26 mouse cellular contexts compared by ENCODE assay signal in genomic region chr3:126383276-126383675, GRCm38 (mm10). TPM values are rescaled to one million over a fixed set of nuclear protein-coding genes. Genes with fewer than 3 reads are reported as not detected.
A peak's percentile ranks its signal among the peaks of the same experiment; 100 is the strongest.
DNase-seq lines count a peak whose midpoint lies in the region; ATAC-seq and TF ChIP-seq lines count a peak whose summit lies in the region.
"Had no signal": no experiment of that assay in that cellular context is flagged by ENCODE, and none has a peak within 500 bp of the region (broad histone marks: within the 10 kb centered on the region; RNA-seq: fewer than 3 reads in every experiment).

No protein-coding gene starts in this region.

- H3K4me2 ChIP-seq in forebrain, embryonic 13.5 days: no peak overlapping the region
- H3K4me2 ChIP-seq in lung, embryonic 14.5 days: no peak overlapping the region
- H3K4me2 ChIP-seq in lung, postnatal 0 days (replicated peaks; ENCODE audit: low read depth, low read length): no peak overlapping the region
- H3K4me2 ChIP-seq: embryonic facial prominence, embryonic 12.5 days; forebrain, embryonic 12.5 days; heart, embryonic 13.5 days; hindbrain, embryonic 15.5 days; kidney, embryonic 15.5 days; liver, embryonic 15.5 days; midbrain, embryonic 11.5 days; neural tube, embryonic 12.5 days had no signal

- H3K36me3 ChIP-seq in forebrain, embryonic 13.5 days (ENCODE audit: poor library complexity, severe bottlenecking): no peaks in the 10 kb centered on the region
- no peaks in the 10 kb centered on the region for H3K36me3 ChIP-seq in forebrain, embryonic 10.5 days (replicated peaks)
- H3K36me3 ChIP-seq in lung, embryonic 14.5 days (ENCODE audit: insufficient read depth): no peaks in the 10 kb centered on the region
- H3K36me3 ChIP-seq in lung, postnatal 0 days (ENCODE audit: insufficient read depth, low read length): no peaks in the 10 kb centered on the region
- H3K36me3 ChIP-seq: embryonic facial prominence, embryonic 12.5 days; forebrain, embryonic 12.5 days; heart, embryonic 13.5 days; hindbrain, embryonic 15.5 days; kidney, embryonic 15.5 days; liver, embryonic 15.5 days; neural tube, embryonic 12.5 days had no signal

- H3K27ac ChIP-seq in forebrain, embryonic 13.5 days: no peak overlapping the region
- no peak overlapping the region for H3K27ac ChIP-seq in forebrain, embryonic 10.5 days
- no peak overlapping the region for H3K27ac ChIP-seq in lung, embryonic 14.5 days (ENCODE audit: low read depth)
- no peak overlapping the region for H3K27ac ChIP-seq in lung, postnatal 0 days (ENCODE audit: low read length)
- H3K27ac ChIP-seq: embryonic facial prominence, embryonic 12.5 days; forebrain, embryonic 12.5 days; gastrocnemius, adult 2 months; heart, embryonic 13.5 days; hindbrain, embryonic 15.5 days; kidney, embryonic 15.5 days; liver, embryonic 15.5 days; neural tube, embryonic 12.5 days had no signal

- peak; percentile 44; the same call in 1 of the 2 replicates for ATAC-seq in forebrain, embryonic 13.5 days
- no peak for ATAC-seq in lung, embryonic 14.5 days (ENCODE audit: insufficient read depth)
- no peak for ATAC-seq in lung, postnatal 0 days
- ATAC-seq: activated CD4-positive, CD25-positive, alpha-beta regulatory T cell, adult 4 months; midbrain, embryonic 16.5 days had no signal

- H3K4me3 ChIP-seq in forebrain, embryonic 13.5 days: no peak overlapping the region
- H3K4me3 ChIP-seq in forebrain, embryonic 10.5 days: no peak overlapping the region
- H3K4me3 ChIP-seq in lung, embryonic 14.5 days (ENCODE audit: low read depth, low read length): no peak overlapping the region
- H3K4me3 ChIP-seq in lung, postnatal 0 days (ENCODE audit: low read depth, low read length): no peak overlapping the region
- H3K4me3 ChIP-seq: embryonic facial prominence, embryonic 12.5 days; forebrain, embryonic 12.5 days; gastrocnemius, adult 2 months; heart, embryonic 13.5 days; hindbrain, embryonic 15.5 days; kidney, embryonic 15.5 days; liver, embryonic 15.5 days; neural tube, embryonic 12.5 days had no signal

- peaks cover 15% of the 10 kb centered on the region; the same call in 1 of the 2 replicates for H3K4me1 ChIP-seq in forebrain, embryonic 13.5 days
- no peaks in the 10 kb centered on the region for H3K4me1 ChIP-seq in forebrain, embryonic 10.5 days
- H3K4me1 ChIP-seq in lung, embryonic 14.5 days (ENCODE audit: insufficient read depth): no peaks in the 10 kb centered on the region
- H3K4me1 ChIP-seq in lung, postnatal 0 days (ENCODE audit: insufficient read depth, low read depth, low read length): no peaks in the 10 kb centered on the region
- H3K4me1 ChIP-seq: embryonic facial prominence, embryonic 12.5 days; forebrain, embryonic 12.5 days; hindbrain, embryonic 15.5 days; liver, embryonic 15.5 days; neural tube, embryonic 12.5 days had no signal

- no peak overlapping the region for H3K9ac ChIP-seq in forebrain, embryonic 13.5 days
- no peak overlapping the region for H3K9ac ChIP-seq in lung, embryonic 14.5 days
- H3K9ac ChIP-seq in lung, postnatal 0 days (replicated peaks; ENCODE audit: low read depth): no peak overlapping the region
- H3K9ac ChIP-seq: embryonic facial prominence, embryonic 12.5 days; forebrain, embryonic 12.5 days; heart, embryonic 13.5 days; hindbrain, embryonic 15.5 days; kidney, embryonic 15.5 days; liver, embryonic 15.5 days; neural tube, embryonic 12.5 days had no signal

- WGBS in forebrain, embryonic 13.5 days: 71% methylated on average over 6 of the region's 6 CpGs
- WGBS in forebrain, embryonic 10.5 days: 94% methylated on average over 6 of the region's 6 CpGs
- WGBS in lung, embryonic 14.5 days: 88% methylated on average over 6 of the region's 6 CpGs
- 83% methylated on average over 6 of the region's 6 CpGs for WGBS in lung, postnatal 0 days

- no peaks in the 10 kb centered on the region for H3K27me3 ChIP-seq in forebrain, embryonic 13.5 days
- no peaks in the 10 kb centered on the region for H3K27me3 ChIP-seq in forebrain, embryonic 10.5 days (ENCODE audit: poor library complexity, severe bottlenecking)
- no peaks in the 10 kb centered on the region for H3K27me3 ChIP-seq in lung, embryonic 14.5 days (ENCODE audit: insufficient read depth, low read length)
- no peaks in the 10 kb centered on the region for H3K27me3 ChIP-seq in lung, postnatal 0 days (replicated peaks; ENCODE audit: insufficient read depth, low read length)
- H3K27me3 ChIP-seq: embryonic facial prominence, embryonic 12.5 days; forebrain, embryonic 12.5 days; heart, embryonic 13.5 days; hindbrain, embryonic 15.5 days; kidney, embryonic 15.5 days; liver, embryonic 15.5 days; neural tube, embryonic 12.5 days had no signal

- H3K9me3 ChIP-seq in forebrain, embryonic 13.5 days (replicated peaks): no peaks in the 10 kb centered on the region
- H3K9me3 ChIP-seq in forebrain, embryonic 10.5 days: no peaks in the 10 kb centered on the region
- H3K9me3 ChIP-seq in lung, embryonic 14.5 days (ENCODE audit: low read depth, low read length): no peaks in the 10 kb centered on the region
- H3K9me3 ChIP-seq in lung, postnatal 0 days (ENCODE audit: low read length): no peaks in the 10 kb centered on the region
- H3K9me3 ChIP-seq: embryonic facial prominence, embryonic 12.5 days; forebrain, embryonic 12.5 days; heart, embryonic 13.5 days; hindbrain, embryonic 15.5 days; kidney, embryonic 15.5 days; liver, embryonic 15.5 days; neural tube, embryonic 12.5 days had no signal

- TF ChIP-seq POLR2A in brain, embryonic 14.5 days (IDR thresholded peaks at IDR 0.05; ENCODE audit: borderline replicate concordance, extremely low read depth, insufficient read depth, insufficient read length, poor library complexity, severe bottlenecking): no peak

- DNase-seq in forebrain, embryonic 10.5 days (ENCODE audit: extremely low spot score, low spot score): no peak
- peak; percentile 24 for DNase-seq in lung, embryonic 14.5 days
- no peak for DNase-seq in lung, postnatal 0 days (ENCODE audit: low spot score)
- peak; percentile 31 for DNase-seq in Muller cell, postnatal 12 days (ENCODE audit: inconsistent ontology term)
- peak; percentile 57 for DNase-seq in brain, embryonic 14.5 days (ENCODE audit: low read depth)
- DNase-seq: adrenal gland, adult 2 months; B cell, adult 2 months; cerebellum, adult 2 months; embryo, embryonic 11 days; gastrocnemius, adult 2 months; heart, postnatal 10 days; kidney, adult 18-20 months; kidney, postnatal 25 days had no signal

- TF ChIP-seq EP300 in lung, postnatal 0 days (IDR thresholded peaks at IDR 0.05): no peak

- no peak for TF ChIP-seq CTCF in lung, embryonic 14.5 days (IDR thresholded peaks at IDR 0.05; ENCODE audit: low read depth)
- no peak for TF ChIP-seq CTCF in lung, postnatal 0 days (IDR thresholded peaks at IDR 0.05)
- no peak for TF ChIP-seq CTCF in brain, embryonic 14.5 days (IDR thresholded peaks at IDR 0.05; ENCODE audit: borderline replicate concordance, extremely low read depth, insufficient read depth, insufficient read length)

RNA-seq across cellular contexts. Expression of gene Arsj, which starts 19.8 kb away (rescaled TPM):
- 0.10 and 0.13 TPM in 2 replicates for polyA plus RNA-seq in forebrain, embryonic 13.5 days (2015; fragmentation: Nextera tagmentation; extraction: Ambion mirVana)
- 0.05 and 0.10 TPM in 2 replicates for polyA plus RNA-seq in forebrain, embryonic 10.5 days (2016; fragmentation: Nextera tagmentation; extraction: Ambion mirVana)
- polyA plus RNA-seq in lung, embryonic 14.5 days (2014; fragmentation: Nextera tagmentation; extraction: Ambion mirVana): 0.69 and 0.70 TPM in 2 replicates
- polyA plus RNA-seq in lung, postnatal 0 days (2015; fragmentation: Nextera tagmentation; extraction: Ambion mirVana): 0.68 and 1.5 TPM in 2 replicates
- polyA plus RNA-seq in brain, embryonic 14.5 days (2012; rRNA removed): 0.18 and 0.25 TPM in 2 replicates
- polyA plus RNA-seq: activated CD4-positive, CD25-positive, alpha-beta regulatory T cell, adult 4 months; liver, adult 2 months; testis, adult 2 months had no signal

Comparison
In these comparisons a context has a peak if more than half of its experiments do, and no peak if none do; other contexts are left out.
1. DNase-seq: peak in lung, embryonic 14.5 days (single experiment), Muller cell, postnatal 12 days (single experiment) and brain, embryonic 14.5 days (single experiment); none in forebrain, embryonic 10.5 days (single experiment) and lung, postnatal 0 days (single experiment).